Mouse (Mus musculus): ENCODE measurements around the gene Foxred2.

Gene Foxred2

DNA sequence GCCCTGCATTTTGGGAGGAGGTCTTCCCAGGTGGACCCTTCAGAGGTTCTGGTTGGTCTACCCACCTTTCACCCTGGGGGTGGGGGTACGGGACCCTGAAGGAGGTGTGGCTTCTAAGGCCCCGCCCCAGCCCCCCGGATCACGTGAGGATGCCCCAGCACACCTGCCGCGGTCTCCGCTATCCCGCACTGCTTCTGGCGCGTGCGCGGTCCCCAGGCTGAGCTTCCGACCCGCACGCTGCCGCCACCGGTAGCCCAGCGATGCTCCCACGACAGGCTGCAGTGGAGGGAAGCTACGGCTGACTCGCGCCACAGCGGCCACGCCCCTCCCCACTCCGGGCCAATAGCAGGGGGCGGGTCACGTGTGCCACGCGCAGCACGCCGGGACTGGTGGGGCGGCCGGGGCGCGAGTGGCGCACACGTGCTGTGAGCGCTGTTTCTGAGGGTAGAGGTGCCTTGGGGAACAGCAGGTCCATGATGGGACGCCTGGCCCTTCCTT, at the start of gene Foxred2:
Foxred2 (minus strand) TSS at position 319 of the 498 bp plus-strand sequence.
- DNase-seq: peak; percentile 91 to 93

DNA sequence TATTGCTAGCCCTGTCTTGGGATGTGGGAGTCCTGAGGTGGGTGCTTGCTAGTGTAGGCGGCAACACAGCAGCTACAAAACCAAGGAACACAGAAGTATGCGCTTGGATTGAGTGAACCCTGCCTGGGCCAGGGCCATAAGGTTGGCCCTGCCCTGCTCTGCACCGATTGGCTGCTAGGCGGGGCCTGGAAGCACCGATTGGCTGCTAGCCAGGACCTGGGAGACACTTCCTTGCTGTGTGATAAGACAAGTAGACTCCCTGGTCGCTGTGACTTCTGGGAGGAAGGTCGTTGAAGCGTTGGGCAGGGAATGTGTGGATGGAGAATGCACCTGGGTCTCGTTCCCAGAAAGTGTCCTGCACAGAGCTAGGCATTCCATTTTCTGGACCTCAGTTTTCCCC, 47.4 kb upstream of the Foxred2 start:
- peak; percentile 53 to 62 for DNase-seq

DNA sequence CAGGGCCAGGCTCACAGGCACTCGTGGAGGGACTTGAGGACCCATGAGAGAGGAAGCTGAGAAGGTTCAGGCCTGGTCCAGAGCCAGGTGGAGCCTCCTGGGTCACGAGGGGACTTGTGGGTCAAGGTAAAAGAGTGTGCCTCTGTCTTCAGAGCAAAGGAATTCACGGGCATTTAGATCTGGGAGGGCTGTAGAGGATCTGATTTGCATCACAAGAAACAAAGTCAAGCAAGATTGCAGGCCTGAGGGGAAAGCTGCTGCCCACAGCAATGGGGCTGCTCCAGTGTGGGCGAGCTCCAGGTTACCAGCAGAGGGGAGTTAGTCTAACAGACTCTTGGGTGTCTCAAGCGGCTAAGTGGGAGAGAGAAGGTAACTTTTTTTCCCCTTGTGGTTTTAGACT, 44.9 kb upstream of the Foxred2 start:
- no peak for DNase-seq

DNA sequence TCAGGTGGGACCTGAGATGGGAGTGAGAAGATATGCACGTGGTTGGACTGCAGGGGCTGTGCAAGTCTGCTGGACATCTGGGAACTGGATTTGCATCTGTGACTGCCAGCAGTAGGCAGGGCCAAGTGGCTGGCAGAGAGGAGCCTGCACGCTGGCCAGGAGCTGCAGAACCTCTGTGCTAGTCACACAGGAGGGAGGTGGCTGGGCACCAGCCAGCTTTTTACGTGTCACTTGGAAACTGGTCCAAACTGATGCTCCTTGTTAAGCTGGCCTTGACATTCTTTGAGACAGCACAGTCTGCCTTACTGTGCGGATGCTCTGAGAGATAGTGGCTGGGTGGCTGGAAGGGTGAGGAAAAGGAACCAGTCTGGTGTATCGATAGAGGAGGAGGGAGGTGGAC, 32.0 kb upstream of the Foxred2 start:
- no peak for DNase-seq

DNA sequence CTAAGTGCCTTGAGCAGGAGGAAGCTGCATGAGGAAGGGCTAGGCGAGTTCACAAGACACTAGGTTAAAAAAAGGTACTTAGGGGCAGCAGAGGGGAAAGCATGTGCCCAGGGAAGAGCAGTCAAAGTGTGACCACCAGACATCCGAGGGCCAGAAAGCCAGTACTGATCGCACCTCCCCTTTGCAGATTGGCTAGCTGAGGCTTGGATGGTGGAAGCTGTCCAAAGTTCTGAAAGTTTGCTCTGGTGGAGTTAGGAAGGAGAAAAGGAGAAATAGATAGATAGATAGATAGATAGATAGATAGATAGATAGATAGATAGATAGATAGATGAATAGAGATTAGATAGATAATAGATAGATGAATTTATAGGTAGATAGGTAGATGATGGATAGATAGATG, 26.9 kb upstream of the Foxred2 start:
- no peak for DNase-seq

DNA sequence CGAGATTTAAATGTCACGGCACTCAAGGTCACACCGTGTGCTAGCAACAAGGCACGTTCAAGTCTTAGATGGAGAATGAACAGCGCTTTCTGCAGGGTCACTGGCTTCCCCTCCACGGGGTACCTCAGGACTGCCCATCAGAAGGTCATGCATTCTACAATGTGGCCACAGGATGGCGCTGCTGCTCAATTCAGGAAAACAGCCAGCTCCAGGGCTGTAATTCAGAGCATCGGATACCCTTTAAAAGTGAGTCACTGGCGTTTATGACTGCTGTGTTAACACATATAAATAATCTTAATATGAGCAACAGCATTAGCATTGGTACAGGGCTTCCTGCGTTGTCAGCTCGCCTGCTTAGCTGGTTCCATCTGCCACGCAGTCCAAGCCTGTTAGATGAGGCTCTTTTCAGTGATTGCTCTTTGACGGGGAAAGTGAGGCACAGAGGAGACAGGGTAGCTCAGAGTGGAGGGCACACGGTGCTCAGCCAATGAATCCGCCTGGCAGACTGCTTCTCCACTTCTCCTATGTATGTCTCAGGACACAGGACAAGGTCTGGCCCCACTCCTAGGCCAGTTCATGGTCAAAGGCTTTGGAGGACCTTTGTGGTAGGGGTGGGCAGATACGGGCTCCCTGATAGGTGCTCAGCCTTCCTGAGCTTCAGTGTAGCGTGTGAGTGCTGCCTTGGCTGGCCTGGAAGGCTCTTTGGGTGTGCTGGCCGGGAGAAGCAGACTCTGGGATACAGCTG, 25.8 kb upstream of the Foxred2 start:
- DNase-seq: peak; percentile 83 to 93

DNA sequence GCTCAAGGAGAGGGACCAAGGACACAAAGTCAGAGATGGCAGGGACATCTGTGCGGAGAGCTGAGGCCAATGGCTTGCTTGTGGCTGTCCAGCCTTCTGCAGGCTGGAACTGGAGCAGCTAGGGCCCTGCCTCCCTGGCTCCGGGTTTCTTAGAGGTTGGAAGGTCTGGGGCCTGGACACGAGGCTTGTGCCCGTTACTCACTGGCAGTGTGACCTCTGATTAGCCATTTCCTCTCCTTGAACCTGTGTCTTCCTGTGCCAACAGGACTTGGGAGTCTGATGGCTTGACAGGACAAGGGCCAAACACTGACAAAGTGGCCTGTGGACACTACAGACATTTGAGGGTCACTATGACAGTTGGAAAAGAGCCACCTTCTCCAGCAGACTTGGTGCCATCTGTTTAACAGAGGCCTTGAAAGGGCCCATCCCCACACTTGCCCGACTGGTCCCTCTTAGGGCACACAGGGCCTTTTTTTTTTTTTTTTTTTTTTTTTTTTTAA, 24.7 kb upstream of the Foxred2 start:
- DNase-seq: no peak

DNA sequence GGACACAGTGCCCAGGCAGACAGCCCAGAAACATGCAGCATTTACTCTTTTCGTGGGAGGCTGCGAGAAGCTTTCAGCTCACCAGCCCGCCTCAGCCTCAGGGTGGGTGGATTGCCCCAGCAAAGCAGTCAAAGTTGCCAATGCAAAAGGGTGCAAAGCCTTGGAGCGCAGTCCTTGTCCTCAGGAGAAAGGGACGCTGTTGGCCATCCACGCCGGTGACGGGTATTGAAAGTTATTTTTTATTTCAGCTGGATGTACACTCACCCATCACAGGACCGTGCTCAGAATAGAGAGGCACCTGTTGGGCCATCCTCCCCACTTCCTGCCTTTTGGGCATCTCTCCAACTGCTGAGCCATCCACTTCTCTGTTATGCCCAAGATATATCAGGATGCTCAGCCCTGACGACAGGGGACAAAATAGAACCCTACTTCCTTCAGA, 22.9 kb upstream of the Foxred2 start:
- no peak for DNase-seq

DNA sequence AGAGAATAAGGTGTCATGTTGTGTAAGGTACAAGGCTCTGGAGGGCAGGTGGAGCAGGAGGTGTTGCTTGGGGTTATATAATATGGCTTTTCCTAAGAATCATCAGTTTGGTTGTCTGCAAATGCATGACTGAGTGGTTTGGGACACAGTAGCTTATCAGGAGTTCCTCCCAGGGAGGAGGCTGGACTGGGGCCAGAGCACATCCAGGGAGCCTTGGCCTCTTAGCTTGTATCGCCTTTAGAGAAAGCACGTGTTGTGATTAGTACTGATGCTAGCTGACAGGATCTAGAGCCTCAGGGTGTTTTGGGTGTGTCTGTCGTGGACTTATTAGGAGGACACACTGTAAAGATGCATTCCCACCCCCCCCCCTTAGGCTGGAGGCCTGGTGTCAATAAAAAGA, 21.1 kb upstream of the Foxred2 start:
- no peak for DNase-seq

DNA sequence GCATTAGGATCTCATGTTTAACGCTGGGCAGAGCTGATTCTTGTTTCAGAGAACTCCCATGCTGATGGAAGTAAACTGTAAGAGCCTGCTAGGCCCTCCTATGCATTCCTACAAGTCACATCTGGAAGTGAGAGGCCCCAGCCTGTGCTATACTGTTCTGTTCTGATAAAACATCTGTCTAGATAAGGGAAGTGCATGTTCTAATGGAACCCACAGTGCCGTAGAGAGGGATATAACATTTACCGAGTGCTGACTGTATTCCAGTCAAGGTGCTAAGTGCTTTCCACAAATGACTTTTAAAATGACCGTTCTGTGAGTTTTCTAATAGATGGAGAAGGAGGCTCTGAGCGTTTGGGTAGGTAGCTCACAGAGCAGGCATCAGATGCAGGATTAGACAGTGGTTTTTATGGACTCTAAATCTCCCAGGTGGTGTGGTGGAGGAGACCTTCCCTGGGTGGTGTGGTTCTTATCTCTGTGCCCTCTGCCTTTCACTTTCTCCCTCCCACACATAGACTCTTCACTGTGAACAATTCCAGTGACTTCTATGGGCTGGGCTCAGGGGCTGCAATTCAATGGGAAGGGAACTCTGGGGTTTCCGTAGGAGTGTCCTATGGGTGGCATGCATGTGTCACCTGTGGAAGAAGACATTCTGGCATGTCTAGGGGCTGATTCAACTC, 17.8 kb upstream of the Foxred2 start:
- no peak for DNase-seq

DNA sequence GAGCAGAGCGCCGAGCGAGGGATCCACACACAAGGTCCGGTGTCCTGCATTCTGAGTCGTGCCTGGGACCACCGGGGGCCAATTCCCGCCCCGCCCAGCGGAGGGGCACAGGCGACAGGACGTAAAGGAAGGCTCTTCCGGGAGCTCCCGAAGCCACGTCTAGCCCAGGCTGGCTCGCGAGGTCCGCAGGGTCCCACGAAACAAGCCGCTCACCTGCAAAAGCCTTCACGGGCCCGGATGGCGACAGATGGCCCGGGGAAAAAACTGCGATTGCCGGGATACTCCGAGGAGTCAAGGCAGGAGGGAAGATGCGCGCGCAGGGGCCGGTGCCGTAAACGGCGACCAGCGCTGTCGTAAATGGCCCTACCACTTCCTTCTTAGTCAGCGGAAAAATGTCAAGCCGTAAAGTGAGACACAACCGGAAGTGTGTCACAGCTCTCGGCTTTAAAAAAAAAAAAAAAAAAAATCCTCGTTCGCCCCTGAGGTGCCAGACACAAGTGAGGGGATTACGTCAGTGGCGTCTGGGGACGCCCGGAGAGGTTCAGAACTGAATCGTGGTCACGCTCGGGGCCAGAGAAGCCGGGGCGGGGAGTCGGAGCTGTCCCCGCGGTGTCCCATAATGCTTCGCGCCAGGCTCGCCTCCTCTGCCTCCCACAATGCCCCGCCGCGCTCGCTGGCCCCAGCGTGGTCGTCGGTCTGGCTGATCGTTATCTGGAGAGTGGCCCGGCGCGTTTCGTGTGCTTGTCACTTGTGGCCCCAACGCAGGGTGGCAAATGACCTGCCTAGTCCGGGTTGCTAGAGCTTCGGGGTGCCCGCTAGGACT, 14.2 kb upstream of the Foxred2 start, which contains the start of gene Eif3d:
Eif3d (minus strand) TSS at position 344 of the 823 bp plus-strand sequence.
- DNase-seq: peak; percentile 95 to 99

DNA sequence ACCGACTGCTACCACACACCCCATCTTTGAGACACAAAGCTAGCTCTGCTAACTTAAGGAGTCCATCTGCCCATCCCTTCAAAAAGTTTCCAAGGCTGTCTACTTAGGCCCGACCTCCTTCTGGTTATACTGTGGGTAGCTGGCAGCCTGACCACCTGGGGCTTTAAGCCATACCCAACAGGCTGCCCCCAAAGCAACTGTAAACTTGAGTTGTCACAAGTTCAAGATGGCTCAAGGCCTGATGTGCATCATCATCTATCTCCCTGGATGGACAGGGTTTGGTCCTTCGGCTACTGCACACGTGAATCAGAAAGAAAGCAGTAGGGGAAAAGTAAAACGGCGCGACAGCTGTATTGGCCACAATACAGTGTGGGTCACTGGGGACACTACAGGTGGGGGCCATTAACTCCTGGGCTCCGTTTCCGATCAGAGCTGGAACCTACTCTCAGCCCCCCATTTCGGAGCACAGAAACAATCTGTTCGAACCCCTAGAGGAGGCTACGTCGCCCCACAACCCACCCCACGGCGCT, 13.5 kb upstream of the Foxred2 start:
- no peak for DNase-seq

DNA sequence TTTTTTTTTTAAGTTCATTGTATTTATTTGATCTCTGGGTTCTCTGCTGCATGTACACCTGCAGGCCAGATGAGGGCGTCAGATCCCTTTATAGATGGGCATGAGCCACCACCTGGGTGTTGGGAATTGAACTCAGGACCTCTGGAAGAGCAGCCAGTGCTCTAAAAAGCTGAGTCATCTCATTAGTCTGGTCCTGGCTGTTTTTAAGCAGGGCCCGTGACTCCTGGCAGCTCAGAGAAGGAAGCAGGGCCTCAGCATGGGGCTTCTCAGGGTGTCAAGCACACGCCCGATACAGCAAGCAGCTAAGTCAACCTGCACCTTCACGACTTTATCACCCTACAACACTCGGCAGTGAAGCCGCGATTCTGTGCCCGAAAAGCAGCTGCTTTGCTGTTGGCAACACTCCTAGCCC, 8.6 kb upstream of the Foxred2 start:
- DNase-seq: no peak

DNA sequence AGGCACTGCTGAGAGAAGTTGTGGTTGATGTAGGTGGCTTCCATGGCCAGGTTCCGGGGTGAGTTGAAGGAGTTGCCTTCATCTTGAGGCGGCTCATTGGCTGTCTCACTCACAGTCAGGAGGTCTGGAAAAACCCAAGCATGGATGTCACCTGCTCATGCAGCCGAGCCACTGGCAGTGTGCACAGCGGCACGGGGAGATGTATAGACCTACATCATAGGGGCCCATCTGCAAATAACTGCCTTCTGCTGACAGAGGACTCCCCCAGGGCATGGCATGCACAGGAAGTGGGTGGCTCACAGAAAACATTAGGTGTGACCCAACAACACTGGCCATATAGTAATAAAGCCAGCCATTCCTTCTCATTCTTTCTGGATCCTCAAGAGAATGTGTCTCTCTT, 5.9 kb upstream of the Foxred2 start:
- DNase-seq: no peak

DNA sequence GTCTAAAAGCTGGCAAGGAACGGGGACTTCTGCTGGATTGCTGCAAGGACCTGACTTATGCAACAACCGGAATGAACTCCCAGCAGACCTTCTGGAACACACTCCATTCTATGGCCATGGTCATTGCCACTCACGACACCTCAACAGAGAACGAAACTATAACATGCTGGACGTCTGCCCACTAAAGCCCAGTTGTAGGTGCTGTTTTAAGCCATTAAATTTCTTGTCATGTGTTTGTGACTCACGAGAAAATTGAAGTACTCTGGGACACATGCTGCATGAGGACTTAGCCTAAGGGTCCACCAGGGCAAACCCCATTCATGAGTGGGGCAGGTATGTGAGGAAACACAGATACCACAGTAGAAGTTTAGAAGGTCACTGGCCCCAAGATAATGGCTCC, 4.2 kb upstream of the Foxred2 start:
- DNase-seq: no peak

DNA sequence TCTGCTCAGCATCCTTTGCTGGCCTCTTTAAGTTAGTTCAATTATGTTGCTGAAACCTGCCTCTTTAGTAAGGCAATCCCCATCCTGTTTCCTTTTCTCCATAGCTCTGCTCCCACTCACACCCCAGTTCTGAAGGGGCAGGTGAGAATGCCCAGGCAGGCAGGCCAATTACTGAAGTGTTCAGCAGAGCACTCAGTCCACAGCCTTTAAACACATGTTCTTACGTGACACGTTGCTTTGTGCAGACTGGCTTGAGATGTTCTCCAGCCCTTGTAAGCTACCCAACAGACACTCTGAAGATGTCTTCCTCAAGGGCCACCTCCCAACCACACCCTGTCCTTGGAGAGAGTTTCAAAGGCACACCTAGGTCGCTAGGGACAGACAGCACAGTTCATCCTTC, 1.5 kb upstream of the Foxred2 start:
- DNase-seq: no peak

DNA sequence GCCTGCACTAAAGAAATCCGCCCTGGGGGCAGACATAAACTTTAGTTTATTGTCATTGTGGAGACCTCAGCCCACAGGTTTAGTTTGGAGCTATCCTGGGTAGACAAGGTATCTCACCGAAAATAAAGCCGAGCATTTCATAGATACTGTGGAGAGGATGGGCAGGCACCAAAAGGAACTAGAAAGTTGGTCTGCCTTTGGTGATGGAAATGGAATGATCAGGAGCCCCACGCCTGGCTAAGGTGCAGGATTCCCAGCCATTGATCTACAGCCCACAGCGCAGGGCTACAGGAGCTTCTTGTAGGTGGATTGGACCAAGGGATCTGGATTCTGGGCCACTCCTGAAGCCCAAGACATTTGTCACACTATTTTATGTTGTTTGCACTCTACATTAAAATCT, 1.1 kb upstream of the Foxred2 start:
- no peak for DNase-seq

DNA sequence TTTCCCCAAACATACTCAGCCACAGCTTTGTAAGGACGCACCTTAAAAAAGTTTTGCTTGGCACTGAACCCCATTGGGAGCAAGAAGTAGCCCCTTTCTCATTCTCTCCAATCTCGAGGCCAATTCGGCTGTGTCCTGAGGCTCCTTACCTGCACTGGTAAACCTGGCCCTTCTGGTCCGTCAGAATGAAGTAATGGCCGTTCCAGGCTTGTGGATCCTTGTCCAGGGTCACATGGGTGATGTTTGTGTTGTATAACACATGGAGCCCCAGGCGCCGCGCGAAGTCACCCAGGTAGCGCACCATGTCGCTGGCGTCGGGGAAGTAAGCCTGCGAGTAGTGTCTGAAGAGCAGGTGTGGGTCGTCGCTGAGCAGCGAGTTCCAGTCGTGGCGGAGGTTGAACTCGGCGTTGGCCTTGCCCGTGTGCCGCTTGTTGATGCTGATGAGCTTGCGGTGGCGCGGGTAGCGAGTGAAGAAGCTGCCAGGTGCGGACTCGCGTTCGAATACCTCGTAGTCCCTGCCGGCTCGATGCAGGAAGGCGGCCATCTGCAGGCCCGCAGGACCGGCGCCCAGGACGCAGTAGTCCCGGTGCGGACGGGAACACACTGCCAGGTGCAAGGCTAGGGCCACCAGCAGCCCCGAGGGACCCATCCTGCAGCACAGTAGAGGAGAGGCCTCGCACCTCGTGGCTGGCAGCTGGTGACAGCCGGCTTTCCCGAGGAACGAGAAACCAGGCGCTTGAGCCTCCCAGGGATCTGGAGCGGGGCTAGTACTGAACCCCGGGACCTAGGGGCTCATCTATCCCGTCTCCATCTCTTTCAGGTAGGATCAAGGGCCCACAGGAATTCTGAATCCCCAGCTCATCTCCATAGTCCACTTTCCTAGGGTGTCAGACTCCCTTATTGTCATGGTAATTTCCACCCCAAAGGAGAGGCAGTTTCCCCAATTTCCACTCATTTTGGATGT, 800 bp downstream of the Foxred2 start:
- peak; percentile 51 to 63 for DNase-seq

DNA sequence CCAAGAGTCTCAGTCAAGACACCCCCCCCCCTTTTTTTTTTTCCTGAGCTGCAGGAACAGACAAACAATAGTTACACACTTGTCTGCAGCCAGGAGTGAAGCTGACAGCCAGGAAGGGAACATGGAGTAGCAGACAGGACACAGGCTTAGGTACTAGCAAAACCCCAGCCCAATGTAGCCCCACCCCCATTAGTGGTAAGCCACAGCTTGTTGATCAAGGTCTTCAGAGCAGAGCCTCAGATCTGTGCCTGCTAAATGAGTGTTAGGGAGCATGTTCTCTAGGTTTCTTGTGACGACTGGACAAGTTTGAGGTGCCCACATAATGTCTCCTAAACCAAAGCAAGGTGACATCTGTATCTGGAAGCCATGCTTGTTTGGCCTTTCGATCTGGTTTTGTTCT, 2.2 kb downstream of the Foxred2 start:
- DNase-seq: no peak

DNA sequence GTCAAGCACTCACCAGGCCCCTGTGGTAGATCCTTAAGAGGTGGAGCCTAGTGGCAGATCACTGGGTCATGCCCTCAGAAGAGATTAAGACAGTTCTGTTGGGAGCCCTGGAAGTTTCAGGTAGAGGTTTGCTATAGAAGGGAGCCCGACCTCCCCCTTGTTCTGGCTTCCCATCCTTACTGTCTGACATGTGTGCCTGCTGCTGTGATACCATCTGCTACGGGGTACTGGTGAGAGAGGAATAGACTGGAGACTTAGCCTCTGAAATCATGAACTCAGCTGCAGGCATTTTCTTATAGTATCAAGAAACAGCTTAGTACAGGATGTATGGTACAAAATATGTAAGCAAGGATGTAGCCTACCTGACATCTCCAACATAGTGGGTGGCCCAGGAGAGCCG, 3.6 kb downstream of the Foxred2 start:
- DNase-seq: peak; percentile 74 to 89

DNA sequence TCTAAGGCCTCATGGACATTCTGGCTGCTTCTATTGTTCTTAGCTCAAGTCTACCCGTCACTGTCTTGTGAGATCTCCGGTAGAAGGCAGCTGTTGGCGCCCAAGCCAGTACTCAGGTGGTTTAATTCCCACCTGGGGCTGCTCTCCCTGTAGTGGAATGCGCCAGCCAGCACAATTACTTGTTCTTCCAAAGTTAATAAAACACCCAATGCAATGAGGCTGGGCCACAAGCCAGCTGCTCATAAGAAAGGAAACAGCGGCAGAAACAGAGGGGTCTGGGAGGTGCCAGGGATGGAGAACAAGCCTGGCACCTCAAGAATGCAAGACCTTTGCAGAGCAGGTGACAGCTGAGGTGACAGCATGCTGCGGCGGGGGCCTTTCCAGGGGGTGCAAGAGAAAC, 7.5 kb downstream of the Foxred2 start:
- DNase-seq: no peak

DNA sequence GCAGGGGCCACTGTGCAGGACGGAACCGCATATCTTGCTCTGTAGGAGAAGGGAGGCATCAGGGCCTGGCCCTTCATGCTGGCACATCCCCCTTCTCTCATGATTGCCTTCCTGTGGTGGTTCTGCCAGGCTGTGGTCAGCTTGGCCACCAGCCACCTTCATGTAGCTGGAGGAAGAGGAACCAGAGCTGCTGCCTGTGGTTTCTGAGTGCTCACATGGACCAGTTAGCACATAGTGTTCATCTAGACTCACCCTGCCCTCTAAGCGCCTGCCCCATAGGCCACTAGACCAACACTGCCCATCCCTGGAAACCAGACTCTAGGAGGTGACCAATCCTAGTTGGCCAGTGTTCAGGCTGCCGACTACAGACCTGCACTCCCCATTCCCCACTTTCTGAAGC, 10.8 kb downstream of the Foxred2 start:
- DNase-seq: no peak
